Comparison of ENCODE assay signal across 1 mouse cellular context in genomic region chr19:6924461-6925306, GRCm38 (mm10).
TF ChIP-seq lines count a peak whose summit lies in the region.

No protein-coding gene starts in this region.

TF ChIP-seq in CH12.LX, 34 proteins besides CTCF, POLR2A, EP300 and RAD21:
- TF ChIP-seq SMC3 (IDR thresholded peaks at IDR 0.05; ENCODE audit: low read depth, low read length) (peak; percentile 58), TCF12 (IDR thresholded peaks at IDR 0.05; ENCODE audit: low read depth, low read length) (0 out of 2 replicates have a peak, but pooled peaks have one; percentile 15), PAX5 (IDR thresholded peaks at IDR 0.05; ENCODE audit: low read length) (no peak), UBTF (IDR thresholded peaks at IDR 0.05; ENCODE audit: low read depth, low read length) (no peak), ZNF384 (IDR thresholded peaks at IDR 0.05; ENCODE audit: low read depth, low read length) (no peak)
